Mouse (Mus musculus) megakaryocyte-erythroid progenitor cell, adult 5 weeks (primary cell): ENCODE measurements around the gene Il18rap. TPM values are rescaled to one million over a fixed set of nuclear protein-coding genes. Genes with fewer than 3 reads are reported as not detected.

Experiments used
- polyA plus RNA-seq: library from polyadenylated mRNA; stranded (reverse); fragments of >175 nt; gene quantifications from 2 replicates; pipeline ENCODE4 v1.2.3, GENCODE M21; 2012

Il18rap gene
- 0.82 and 1.6 TPM in 2 replicates for polyA plus RNA-seq

GRCm38 (mm10) chr1:40514851-40515585 lies at the start of gene Il18rap:
Gene Il18rap, plus strand, starts transcription at chr1:40515362.

GRCm38 (mm10) chr1:40465477-40466430 lies 49.4 kb upstream of the Il18rap start, which contains the start of gene Il18r1:
Gene Il18r1, plus strand, starts transcription at chr1:40465552.

GRCm38 (mm10) chr1:40579784-40580183 lies 64.6 kb downstream of the Il18rap start, which contains the start of gene Slc9a4:
Gene Slc9a4, plus strand, starts transcription at chr1:40580081.

Other genes with a start within 250 kb of the Il18rap start
- gene Il1rl2, start 190.8 kb upstream of the Il18rap start, polyA plus RNA-seq = 0.60 and 0.79 TPM in 2 replicates
- gene Il1rl1, start 85.8 kb upstream of the Il18rap start, polyA plus RNA-seq = 0.67 and 1.1 TPM in 2 replicates
- gene Il18r1, start 49.8 kb upstream of the Il18rap start, polyA plus RNA-seq = 0.14 and 0.37 TPM in 2 replicates
- not detected in 2 replicates for gene Slc9a4, start 64.7 kb downstream of the Il18rap start, polyA plus RNA-seq
- 0.22 and 0.41 TPM in 2 replicates for gene Slc9a2, start 165.2 kb downstream of the Il18rap start, polyA plus RNA-seq